Mouse (Mus musculus): ENCODE measurements around the gene Rgl2. TPM values are rescaled to one million over a fixed set of nuclear protein-coding genes. Genes with fewer than 3 reads are reported as not detected.

Gene Rgl2
- total RNA-seq, 2 experiments from 2014 or later: 68.9 to 76.4 TPM

GRCm38 (mm10) chr17:33979512-33980050 lies 50.2 kb downstream of the Rgl2 start:
- DNase-seq (ENCODE audit: low spot score in 2 of 2): no peak
- TF ChIP-seq CTCF (conservative IDR thresholded peaks at IDR 0.05): no peak
- Histone ChIP-seq H3K4me3 (no peak overlapping the region), H3K27ac (no peak overlapping the region)

GRCm38 (mm10) chr17:33980181-33981035 lies 51.1 kb downstream of the Rgl2 start:
- H3K4me3 ChIP-seq: no peak overlapping the region
- H3K27ac ChIP-seq: peak overlapping the region; percentile 71; the same call in 1 of the 2 replicates
- TF ChIP-seq CTCF (conservative IDR thresholded peaks at IDR 0.05): no peak
- no peak for DNase-seq (ENCODE audit: low spot score in 2 of 2)

GRCm38 (mm10) chr17:33981192-33981909 lies 52.0 kb downstream of the Rgl2 start:
- DNase-seq (ENCODE audit: low spot score in 2 of 2): peak; percentile 84 to 90
- Histone ChIP-seq H3K27ac (peak overlapping the region; percentile 91), H3K4me3 (peak overlapping the region; percentile 61)
- peak; percentile 62 for TF ChIP-seq CTCF (conservative IDR thresholded peaks at IDR 0.05)

GRCm38 (mm10) chr17:33982136-33982535 lies 52.8 kb downstream of the Rgl2 start:
- peak; percentile 84 for TF ChIP-seq CTCF (conservative IDR thresholded peaks at IDR 0.05)
- peak overlapping the region; percentile 91; the same call in 1 of the 2 replicates for H3K27ac ChIP-seq
- DNase-seq (ENCODE audit: low spot score in 2 of 2): peak in 1 of 2 experiments; percentile 70
- peak overlapping the region; percentile 61 for H3K4me3 ChIP-seq

Small RNA genes lying within 50 kb of the gene (microRNA-seq; reads per million reads assigned to microRNA genes)
- 0 reads per million in 2 experiments for gene Gm27740

Other genes with a start within 250 kb of the Rgl2 start
- 100 to 1,000 TPM; 164 to 178 TPM for gene Hnrnpm, start 242.7 kb upstream of the Rgl2 start, total RNA-seq (2021)
- 10 to 100 TPM; 84.7 to 86.1 TPM for gene March2, start 210.9 kb upstream of the Rgl2 start, total RNA-seq (2021)
- gene Rab11b, start 169.0 kb upstream of the Rgl2 start, total RNA-seq (2021): 100 to 1,000 TPM; 306 to 322 TPM
- 1 to 10 TPM; 4.1 to 4.2 TPM for gene Angptl4, start 147.7 kb upstream of the Rgl2 start, total RNA-seq (2021)
- 10 to 100 TPM; 35.2 to 40.6 TPM for gene Kank3, start 119.0 kb upstream of the Rgl2 start, total RNA-seq (2021)
- 100 to 1,000 TPM; 723 to 770 TPM for gene Rps28, start 105.0 kb upstream of the Rgl2 start, total RNA-seq (2021)
- gene Ndufa7, start 105.0 kb upstream of the Rgl2 start, total RNA-seq (2021): 100 to 1,000 TPM; 207 to 208 TPM
- 10 to 100 TPM; 22.6 to 25.0 TPM for gene Cd320, start 86.5 kb upstream of the Rgl2 start, total RNA-seq (2021)
- gene Gm7029, start 55.7 kb upstream of the Rgl2 start, total RNA-seq (2021): not detected
- 1 to 10 TPM; 1.8 to 3.0 TPM for gene Kifc1, start 38.9 kb upstream of the Rgl2 start, total RNA-seq (2021)
- gene Platr17, start 24.4 kb upstream of the Rgl2 start, total RNA-seq (2021): under 1 TPM; 0.61 to 0.64 TPM
- gene Daxx, start 20.1 kb upstream of the Rgl2 start, total RNA-seq (2021): 10 to 100 TPM; 26.1 to 32.9 TPM
- 10 to 100 TPM; 30.2 to 40.1 TPM for gene Tapbp, start 13.6 kb upstream of the Rgl2 start, total RNA-seq (2021)
- 10 to 100 TPM; 31.4 to 31.8 TPM for gene Zbtb22, start 13.6 kb upstream of the Rgl2 start, total RNA-seq (2021)
- 10 to 100 TPM; 86.5 to 97.4 TPM for gene Pfdn6, start 10.8 kb downstream of the Rgl2 start, total RNA-seq (2021)
- gene Wdr46, start 11.1 kb downstream of the Rgl2 start, total RNA-seq (2021): 10 to 100 TPM; 14.5 to 18.9 TPM
- 1 to 10 TPM; 6.3 TPM for gene B3galt4, start 21.9 kb downstream of the Rgl2 start, total RNA-seq (2021)
- 10 to 100 TPM; 84.3 to 92.5 TPM for gene Vps52, start 26.3 kb downstream of the Rgl2 start, total RNA-seq (2021)
- 100 to 1,000 TPM; 310 to 336 TPM for gene Rps18, start 26.5 kb downstream of the Rgl2 start, total RNA-seq (2021)
- 10 to 100 TPM; 20.7 to 22.5 TPM for gene H2-K1, start 70.8 kb downstream of the Rgl2 start, total RNA-seq (2021)
- gene Ring1, start 95.1 kb downstream of the Rgl2 start, total RNA-seq (2021): 10 to 100 TPM; 39.6 to 45.2 TPM
- 10 to 100 TPM; 55.6 to 59.5 TPM for gene H2-Ke6, start 98.5 kb downstream of the Rgl2 start, total RNA-seq (2021)
- 10 to 100 TPM; 97.7 to 98.9 TPM for gene Slc39a7, start 102.1 kb downstream of the Rgl2 start, total RNA-seq (2021)
- 10 to 100 TPM; 80.6 to 85.5 TPM for gene Rxrb, start 102.3 kb downstream of the Rgl2 start, total RNA-seq (2021)
- 10 to 100 TPM; 18.9 to 23.1 TPM for gene Col11a2, start 109.9 kb downstream of the Rgl2 start, total RNA-seq (2021)
- under 1 TPM in 1 of 2 experiments, not detected in 1; 0.44 TPM for gene H2-Oa, start 162.8 kb downstream of the Rgl2 start, total RNA-seq (2021)
- 10 to 100 TPM; 26.2 to 33.1 TPM for gene H2-DMa, start 190.0 kb downstream of the Rgl2 start, total RNA-seq (2021)
- 100 to 1,000 TPM; 196 to 200 TPM for gene Brd2, start 193.1 kb downstream of the Rgl2 start, total RNA-seq (2021)
- under 1 TPM; 0.77 to 0.96 TPM for gene H2-DMb2, start 213.8 kb downstream of the Rgl2 start, total RNA-seq (2021)
- 1 to 10 TPM; 1.8 to 2.5 TPM for gene H2-DMb1, start 223.5 kb downstream of the Rgl2 start, total RNA-seq (2021)